Mouse (Mus musculus) cortical plate, adult 2 months (tissue): ENCODE measurements around the gene Ect2l.

Experiments used
- CTCF ChIP-seq: fragments of 200-500 bp; IDR thresholded peaks from 2 replicates; pipeline ENCODE4 v1.5.1; 2011; ENCODE audit warnings: mild to moderate bottlenecking, control low read depth, low read length; ENCODE audit not compliant: insufficient read depth; ENCODE audit errors: extremely low read depth
- POLR2A ChIP-seq: fragments of 200-500 bp; IDR thresholded peaks from 2 replicates; pipeline ENCODE4 v1.6.1; 2011; ENCODE audit warnings: mild to moderate bottlenecking, low read length, control low read depth; ENCODE audit not compliant: insufficient read depth; ENCODE audit errors: extremely low read depth

DNA sequence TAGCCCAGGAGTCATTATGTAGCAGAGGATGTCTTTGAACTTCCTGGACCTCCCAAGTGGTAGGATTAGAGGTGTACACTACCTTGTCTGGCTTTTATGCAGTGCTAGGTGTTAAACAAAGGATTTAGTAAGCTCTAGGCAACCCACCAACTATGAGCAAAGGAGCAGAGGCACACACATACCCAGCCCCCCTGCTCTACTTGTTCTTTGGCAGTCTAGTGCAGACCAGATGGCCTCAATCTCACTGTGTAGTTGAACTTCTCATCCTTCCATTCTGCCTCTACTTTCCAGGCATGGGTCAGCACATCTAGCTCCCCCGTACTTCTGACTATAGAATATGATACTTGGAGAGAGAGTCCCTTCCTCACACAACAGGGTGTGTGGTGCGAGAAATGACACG is 13.7 kb upstream of the Ect2l start:
- no peak for TF ChIP-seq CTCF
- no peak for TF ChIP-seq POLR2A
